Mouse (Mus musculus) liver, embryonic 11.5 days (tissue): ENCODE results near the gene Ccdc124. TPM values are rescaled to one million over a fixed set of nuclear protein-coding genes. Genes with fewer than 3 reads are reported as not detected.

Source experiments
- ATAC-seq: fragments of 200-750 bp; cut with Nextera tagmentation; replicated peaks from 2 replicates; pipeline ENCODE4 v1.8.0; 2017; ENCODE audit warnings: moderate number of reproducible peaks, mild to moderate bottlenecking, moderate TSS enrichment, moderate library complexity; ENCODE audit not compliant: low FRiP score
- DNase-seq: peaks from one replicate; pipeline ENCODE4 v3.0.0-alpha.2; 2017; ENCODE audit warnings: low spot score
- H3K27ac ChIP-seq: fragments of 300-500 bp; sonication (generic); 2 replicates; pipeline ENCODE4 v1.5.1; 2014; ENCODE audit warnings: mild to moderate bottlenecking, low read depth, low read length, control low read depth
- H3K27me3 ChIP-seq: fragments of 300-500 bp; sonication (generic); replicated peaks from 2 replicates; pipeline ENCODE4 v1.6.1; 2014; ENCODE audit warnings: low read length, mixed read lengths; ENCODE audit not compliant: control insufficient read depth, insufficient read depth
- H3K36me3 ChIP-seq: fragments of 300-500 bp; sonication (generic); 2 replicates; pipeline ENCODE4 v1.6.1; 2014; ENCODE audit warnings: mild to moderate bottlenecking, low read length, moderate library complexity, mixed read lengths; ENCODE audit not compliant: control insufficient read depth, insufficient read depth
- H3K4me1 ChIP-seq: fragments of 300-500 bp; sonication (generic); replicated peaks from 2 replicates; pipeline ENCODE4 v1.6.1; 2014; ENCODE audit warnings: low read length, mixed read lengths; ENCODE audit not compliant: control insufficient read depth, insufficient read depth
- H3K4me2 ChIP-seq: fragments of 300-500 bp; sonication (generic); 2 replicates; pipeline ENCODE4 v1.6.1; 2014; ENCODE audit warnings: mild to moderate bottlenecking, control low read depth, moderate library complexity
- H3K4me3 ChIP-seq: fragments of 300-500 bp; sonication (generic); 2 replicates; pipeline ENCODE4 v1.5.1; 2014; ENCODE audit warnings: low read depth, low read length, control low read depth
- H3K9ac ChIP-seq: fragments of 300-500 bp; sonication (generic); 2 replicates; pipeline ENCODE4 v1.6.1; 2014; ENCODE audit warnings: low read depth, low read length, control low read depth
- H3K9me3 ChIP-seq: fragments of 300-500 bp; sonication (generic); 2 replicates; pipeline ENCODE4 v1.6.1; 2016; ENCODE audit warnings: low read length, inconsistent platforms, mixed read lengths; ENCODE audit not compliant: control insufficient read depth
- WGBS: fragments of 180-500 bp; shearing (Covaris S2); extraction: QIAGEN DNeasy Blood & Tissue Kit; methylation state at CpG from one replicate; pipeline ENCODE4 v1.1.7; 2014; 5-methylcytosine and 5-hydroxymethylcytosine counted together
- polyA plus RNA-seq: library from polyadenylated mRNA; unstranded; fragments of >200 nt; fragmentation: Nextera tagmentation; extraction: Ambion mirVana; gene quantifications from 2 replicates; pipeline ENCODE4 v1.2.1, GENCODE M21; 2014

The Ccdc124 gene
- polyA plus RNA-seq, 1 experiment from 2014 or later, result 112 TPM

- H3K36me3 ChIP-seq, result no peaks in the 10 kb centered on the region
- H3K27ac ChIP-seq, result no peak overlapping the region
- H3K4me2 ChIP-seq, result no peak overlapping the region
- H3K27me3 ChIP-seq, result peaks cover 16% of the 10 kb centered on the region
- DNase-seq, result no peak
- ATAC-seq, result no peak
- no peaks in the 10 kb centered on the region for H3K9me3 ChIP-seq
- 62% methylated on average over 7 of the region's 7 CpGs for WGBS
- no peak overlapping the region for H3K9ac ChIP-seq
- H3K4me1 ChIP-seq, result peaks cover 8% of the 10 kb centered on the region
- H3K4me3 ChIP-seq, result no peak overlapping the region
Observed at GRCm38 (mm10) chr8:70850132-70850845, 23.4 kb downstream of the Ccdc124 start.

GRCm38 (mm10) chr8:70849333-70849990, 24.3 kb downstream of the Ccdc124 start:
- H3K27me3 ChIP-seq, result peaks cover 16% of the 10 kb centered on the region

GRCm38 (mm10) chr8:70846371-70847154, 27.2 kb downstream of the Ccdc124 start:
- Histone ChIP-seq H3K36me3 (no peaks in the 10 kb centered on the region), H3K4me2 (no peak overlapping the region), H3K9ac (no peak overlapping the region), H3K9me3 (no peaks in the 10 kb centered on the region), H3K27me3 (peaks cover 16% of the 10 kb centered on the region), H3K4me1 (peaks cover 23% of the 10 kb centered on the region), H3K4me3 (no peak overlapping the region), H3K27ac (no peak overlapping the region)
- DNase-seq, result no peak
- WGBS, result 50% methylated on average over 15 of the region's 15 CpGs
- no peak for ATAC-seq

More at GRCm38 (mm10) chr8:70849333-70849990, 24.3 kb downstream of the Ccdc124 start:
- H3K36me3 ChIP-seq, result no peaks in the 10 kb centered on the region
- no peak for DNase-seq
- no peak for ATAC-seq
- H3K27ac ChIP-seq, result no peak overlapping the region
- H3K4me2 ChIP-seq, result no peak overlapping the region
- H3K9ac ChIP-seq, result no peak overlapping the region
- peaks cover 8% of the 10 kb centered on the region for H3K4me1 ChIP-seq
- H3K4me3 ChIP-seq, result no peak overlapping the region
- 80% methylated on average over 3 of the region's 3 CpGs for WGBS
- H3K9me3 ChIP-seq, result no peaks in the 10 kb centered on the region

- 45% methylated on average over 5 of the region's 5 CpGs for WGBS
- H3K27me3 ChIP-seq, result peaks cover 11% of the 10 kb centered on the region
- H3K4me2 ChIP-seq, result no peak overlapping the region
- H3K9ac ChIP-seq, result peak overlapping the region; percentile 4; the same call in 1 of the 2 replicates
- no peak for ATAC-seq
- no peak for DNase-seq
- H3K4me3 ChIP-seq, result no peak overlapping the region
- peaks cover 29% of the 10 kb centered on the region for H3K4me1 ChIP-seq
- no peaks in the 10 kb centered on the region for H3K9me3 ChIP-seq
- H3K36me3 ChIP-seq, result no peaks in the 10 kb centered on the region
- no peak overlapping the region for H3K27ac ChIP-seq
Observed at GRCm38 (mm10) chr8:70845108-70845507, 28.6 kb downstream of the Ccdc124 start.

GRCm38 (mm10) chr8:70844523-70844922, 29.2 kb downstream of the Ccdc124 start:
- no peaks in the 10 kb centered on the region for H3K9me3 ChIP-seq
- peak overlapping the region; percentile 97 for H3K27ac ChIP-seq
- ATAC-seq (no peak), DNase-seq (peak; percentile 95)
- H3K36me3 ChIP-seq, result no peaks in the 10 kb centered on the region
- no peak overlapping the region for H3K4me3 ChIP-seq
- 1% methylated on average over 6 of the region's 6 CpGs for WGBS
- peaks cover 31% of the 10 kb centered on the region for H3K4me1 ChIP-seq
- H3K4me2 ChIP-seq, result no peak overlapping the region
- H3K27me3 ChIP-seq, result peaks cover 9% of the 10 kb centered on the region
- H3K9ac ChIP-seq, result peak overlapping the region; percentile 51

GRCm38 (mm10) chr8:70843941-70844340, 29.8 kb downstream of the Ccdc124 start:
- H3K36me3 ChIP-seq, result no peaks in the 10 kb centered on the region
- DNase-seq, result no peak
- no peaks in the 10 kb centered on the region for H3K9me3 ChIP-seq
- peak overlapping the region; percentile 97 for H3K27ac ChIP-seq
- H3K4me3 ChIP-seq, result 0 out of 2 replicates have a peak overlapping the region, but pooled peaks have one; percentile 13
- no peak for ATAC-seq
- H3K4me2 ChIP-seq, result peak overlapping the region; percentile 61
- peaks cover 31% of the 10 kb centered on the region for H3K4me1 ChIP-seq
- peak overlapping the region; percentile 51 for H3K9ac ChIP-seq
- peaks cover 9% of the 10 kb centered on the region for H3K27me3 ChIP-seq
- 72% methylated on average over 8 of the region's 8 CpGs for WGBS

GRCm38 (mm10) chr8:70843214-70843773, 30.4 kb downstream of the Ccdc124 start:
- Histone ChIP-seq H3K27ac (peak overlapping the region; percentile 97), H3K4me2 (peak overlapping the region; percentile 61), H3K4me1 (peaks cover 35% of the 10 kb centered on the region), H3K9ac (peak overlapping the region; percentile 51; the same call in 1 of the 2 replicates), H3K9me3 (no peaks in the 10 kb centered on the region), H3K36me3 (no peaks in the 10 kb centered on the region), H3K4me3 (0 out of 2 replicates have a peak overlapping the region, but pooled peaks have one; percentile 13), H3K27me3 (0 out of 2 replicates have a peak, but pooled peaks cover 4% of the 10 kb centered on the region)
- WGBS, result 47% methylated on average over 5 of the region's 5 CpGs
- ATAC-seq (peak; percentile 58), DNase-seq (no peak)

- peaks cover 35% of the 10 kb centered on the region for H3K4me1 ChIP-seq
- H3K36me3 ChIP-seq, result no peaks in the 10 kb centered on the region
- WGBS, result 68% methylated on average over 25 of the region's 25 CpGs
- peak overlapping the region; percentile 18; the same call in 1 of the 2 replicates for H3K4me3 ChIP-seq
- no peaks in the 10 kb centered on the region for H3K9me3 ChIP-seq
- H3K9ac ChIP-seq, result peak overlapping the region; percentile 59
- peak overlapping the region; percentile 61 for H3K4me2 ChIP-seq
- ATAC-seq (no peak), DNase-seq (no peak)
- H3K27ac ChIP-seq, result peak overlapping the region; percentile 97
- no peaks in the 10 kb centered on the region for H3K27me3 ChIP-seq
Observed at GRCm38 (mm10) chr8:70842484-70842883, 31.3 kb downstream of the Ccdc124 start.
